Mouse (Mus musculus) thymus, adult 2 months (tissue): ENCODE data around the gene Epb41.

Experiments
- CTCF ChIP-seq: fragments of 200-500 bp; IDR thresholded peaks from 2 replicates; pipeline ENCODE4 v1.5.1; 2012; ENCODE audit warnings: mild to moderate bottlenecking, control low read depth, low read length, moderate library complexity, borderline replicate concordance; ENCODE audit not compliant: control insufficient read depth, poor library complexity, insufficient read depth; ENCODE audit errors: extremely low read depth
- POLR2A ChIP-seq: fragments of 200-500 bp; IDR thresholded peaks from 2 replicates; pipeline ENCODE4 v1.6.1; 2012; ENCODE audit warnings: mild to moderate bottlenecking, low read length, control low read depth, moderate library complexity; ENCODE audit not compliant: control insufficient read depth, poor library complexity, insufficient read depth; ENCODE audit errors: extremely low read depth

GRCm38 (mm10) chr4:132060040-132060832 lies 14.9 kb downstream of the Epb41 start:
- TF ChIP-seq CTCF (no peak), POLR2A (no peak)
